Mouse (Mus musculus) embryonic stem cell, embryonic (primary cell): ENCODE measurements around the gene Gpn2.

Experiments
- CTCF ChIA-PET, 4 experiments: fragments of 300-600 bp in 2 of 4; fragments of 350-600 bp in 2 of 4; sonication (Branson Sonifier 250); formaldehyde crosslinking; loops; one replicate each; lab custom pipeline; 2022; ENCODE audit warnings: inconsistent platforms in 2 of 4; lab: Charles Lee
- POLR2A ChIA-PET, 4 experiments: fragments of 300-600 bp in 2 of 4; fragments of 350-600 bp in 2 of 4; sonication (Branson Sonifier 250); formaldehyde crosslinking; loops; one replicate each; lab custom pipeline; 2022; ENCODE audit warnings: antibody characterized with exemption in 4 of 4, inconsistent platforms in 1 of 4; lab: Charles Lee

Gpn2 gene

DNA sequence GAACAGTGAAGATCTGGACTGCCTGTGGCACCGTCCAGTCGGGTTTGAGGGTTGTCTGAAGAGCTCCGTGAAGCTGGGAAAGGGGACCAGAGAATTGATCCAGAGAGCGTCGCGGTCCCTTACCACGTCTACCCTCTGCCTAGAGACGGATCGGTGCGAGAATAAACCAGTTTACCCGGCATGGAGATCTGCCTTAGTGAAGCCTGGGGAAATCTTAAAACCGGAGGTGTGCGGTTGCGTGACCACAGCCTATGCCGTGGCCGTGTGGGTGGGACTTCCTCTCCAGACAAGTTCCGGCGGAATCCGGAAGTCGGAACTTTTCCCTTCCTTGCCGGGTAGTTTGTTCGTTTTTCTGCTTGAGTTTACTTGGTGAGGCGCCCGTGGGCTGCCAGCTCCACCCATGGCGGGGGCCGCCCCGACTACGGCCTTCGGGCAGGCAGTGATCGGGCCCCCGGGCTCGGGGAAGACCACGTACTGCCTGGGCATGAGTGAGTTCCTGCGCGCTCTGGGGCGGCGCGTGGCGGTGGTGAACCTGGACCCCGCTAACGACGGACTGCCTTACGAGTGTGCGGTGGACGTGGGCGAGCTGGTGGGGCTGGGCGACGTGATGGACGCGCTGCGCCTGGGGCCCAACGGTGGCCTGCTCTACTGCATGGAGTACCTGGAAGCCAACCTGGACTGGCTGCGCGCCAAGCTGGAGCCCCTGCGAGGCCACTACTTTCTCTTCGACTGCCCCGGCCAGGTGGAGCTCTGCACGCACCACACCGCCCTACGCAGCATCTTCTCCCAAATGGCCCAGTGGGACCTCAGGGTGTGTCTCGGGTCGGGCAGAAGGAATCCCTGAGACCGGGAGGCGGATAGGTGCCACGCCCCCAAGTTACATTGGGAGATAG, at the start of gene Gpn2:
Gene Gpn2, plus strand, starts transcription at position 304 of the 893 bp plus-strand sequence.
- CTCF ChIA-PET: interaction anchor here in 3 of 4 experiments (0.5 to 1.4 kb wide), 8 partner anchors 9 to 174 kb away, joined by 3 to 6 read pairs (median 4); no protein-coding TSS in a partner anchor

DNA sequence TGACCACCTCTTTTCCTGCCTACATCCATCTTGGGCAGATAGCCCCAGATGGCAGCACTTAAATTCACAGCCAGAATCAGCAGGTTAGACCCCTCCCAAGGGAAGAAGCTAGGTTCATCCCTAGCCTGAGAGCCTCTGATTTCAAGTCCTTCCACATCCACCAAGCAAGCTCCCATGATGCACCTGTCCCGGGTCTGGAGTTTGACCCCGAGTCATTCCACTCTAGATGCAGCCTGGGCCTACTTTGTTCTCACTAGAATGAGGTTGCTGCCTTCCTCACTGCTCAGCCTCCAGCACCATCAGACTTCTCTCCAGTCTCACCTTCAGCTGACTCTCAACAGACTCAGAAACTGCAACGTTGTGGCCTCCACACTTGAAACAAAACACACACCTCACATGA, 48.1 kb upstream of the Gpn2 start:
- CTCF ChIA-PET: interaction anchor here in 1 of 4 experiments (1.2 to 2.0 kb wide), 6 partner anchors 10 to 297 kb away, joined by 3 to 7 read pairs (median 4); partner anchors contain the start of genes Gpatch3, Nudc, Tent5b and Trnp1
- POLR2A ChIA-PET: interaction anchor here (0.5 to 5.6 kb wide), 25 partner anchors 8 to 373 kb away, joined by 3 to 35 read pairs (median 4); partner anchors contain the start of genes Nudc (in 4 of the 4), Kdf1 (in 1 of the 4) and Tent5b (in 1 of the 4)

More for the DNA sequence above, at the start of gene Gpn2:
- POLR2A ChIA-PET: interaction anchor here (0.5 to 4.0 kb wide), 22 partner anchors 9 to 314 kb away, joined by 3 to 25 read pairs (median 4); partner anchors contain the start of genes Gpatch3 (in 2 of the 4), Nudc (in 2 of the 4), Nr0b2 (in 1 of the 4) and Tent5b (in 1 of the 4)

DNA sequence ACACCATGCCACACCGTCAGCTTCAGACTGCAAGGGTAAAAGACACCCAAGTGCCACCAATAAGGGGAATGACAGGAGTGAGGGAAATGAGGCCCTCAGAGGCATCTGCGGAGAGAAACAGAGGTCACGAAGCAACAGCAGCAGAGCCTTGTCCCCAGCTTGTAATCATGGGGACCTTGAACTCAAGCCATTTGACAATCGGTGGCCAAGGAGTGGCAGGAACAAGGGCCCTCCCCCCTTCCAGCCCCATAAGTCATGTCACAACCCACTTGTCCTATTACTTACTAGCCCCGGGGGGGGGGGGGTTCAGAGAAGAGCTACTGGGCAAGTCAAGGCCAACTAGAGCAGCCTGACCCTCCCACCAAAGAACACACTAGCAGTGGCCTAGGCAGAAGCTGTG, 47.5 kb upstream of the Gpn2 start:
- ChIA-PET CTCF (interaction anchor here in 3 of 4 experiments (0.6 to 2.0 kb wide), 9 partner anchors 9 to 593 kb away, joined by 3 to 7 read pairs (median 4); partner anchors contain the start of genes Gpatch3 (in 1 of the 3), Nudc (in 1 of the 3), Tent5b (in 1 of the 3) and Trnp1 (in 1 of the 3)), POLR2A (interaction anchor here (0.5 to 5.6 kb wide), 30 partner anchors 8 to 373 kb away, joined by 3 to 35 read pairs (median 4); partner anchors contain the start of genes Nudc (in 4 of the 4), Kdf1 (in 1 of the 4) and Tent5b (in 1 of the 4))

DNA sequence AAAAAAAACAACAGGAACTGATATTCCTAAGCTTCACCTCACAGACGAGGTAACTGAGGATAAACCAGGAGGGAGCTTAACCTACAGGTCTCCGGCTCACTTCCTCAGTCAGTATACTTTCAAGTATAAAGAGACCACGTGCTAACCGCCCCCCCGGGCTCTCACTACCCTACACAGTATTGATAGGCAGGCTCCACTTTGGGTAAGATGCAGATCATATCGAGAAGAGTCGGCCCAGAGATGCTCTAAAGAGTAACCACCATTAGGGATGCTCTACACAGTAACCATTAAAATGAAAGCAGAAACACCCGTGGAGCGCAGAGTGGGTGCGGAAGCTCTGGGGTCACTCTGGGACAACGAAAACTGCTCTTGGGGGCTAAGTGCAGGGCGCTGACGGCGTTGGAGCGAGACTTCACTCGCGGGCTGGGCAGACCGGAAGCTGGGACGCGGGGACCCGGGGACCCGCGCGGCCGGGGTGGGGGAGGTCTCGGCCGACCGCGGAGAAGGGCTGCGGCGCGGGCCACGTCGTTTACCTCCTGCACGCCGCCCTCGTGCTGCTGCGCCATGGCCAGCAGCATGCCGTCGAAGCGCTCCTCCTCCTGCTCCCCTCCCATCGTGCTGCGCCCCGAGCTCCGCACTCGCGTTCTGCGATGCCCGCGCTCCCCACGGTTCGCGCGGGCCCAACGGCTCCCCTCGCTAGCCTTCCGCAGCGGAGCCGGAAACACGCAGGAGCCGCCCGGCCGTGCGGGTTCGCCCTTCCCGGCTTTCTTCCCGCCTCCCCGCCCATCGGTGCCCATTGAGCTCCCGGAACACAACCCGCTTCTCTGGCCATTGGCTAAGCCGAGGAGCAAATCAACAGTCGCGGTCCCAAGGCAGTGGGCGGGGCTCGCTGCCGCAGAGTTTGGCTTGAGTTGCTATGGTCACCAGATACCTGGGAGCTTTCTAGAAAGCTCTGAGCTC, 38.6 kb upstream of the Gpn2 start, which contains the start of gene Nudc:
Gene Nudc, minus strand, starts transcription at position 725 of the 960 bp plus-strand sequence.
- ChIA-PET CTCF (interaction anchor here (0.6 to 1.4 kb wide), 30 partner anchors 9 to 1113 kb away, joined by 3 to 16 read pairs (median 4); partner anchors contain the start of genes Gpatch3 (in 1 of the 4), Tent5b (in 1 of the 4) and Zdhhc18 (in 1 of the 4)), POLR2A (interaction anchor here (0.5 to 4.1 kb wide), 107 partner anchors 9 to 1254 kb away, joined by 3 to 35 read pairs (median 4); partner anchors contain the start of genes Gpatch3 (in 3 of the 4), Ppp1r8 (in 3 of the 4), Wdtc1 (in 3 of the 4) and Gpn2 (in 2 of the 4))

DNA sequence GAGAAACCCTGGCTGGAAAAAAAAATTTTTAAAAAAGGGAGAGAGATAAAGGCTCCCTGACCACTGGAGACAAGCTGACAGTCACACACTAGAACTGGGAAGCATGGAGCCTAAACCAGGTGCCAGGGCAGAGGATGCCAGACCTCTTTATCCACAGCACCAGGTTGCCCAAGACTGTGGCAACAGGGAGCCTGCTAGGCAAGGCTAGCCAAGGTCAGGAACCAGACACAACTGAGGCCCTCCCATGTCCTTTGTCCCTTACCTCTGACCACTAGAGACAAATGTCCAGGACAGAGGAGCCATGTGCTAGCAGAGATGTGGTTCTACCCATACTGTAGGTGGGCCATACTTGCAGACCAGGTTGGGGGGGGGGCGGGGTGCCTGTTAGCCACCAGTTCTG, 32.1 kb upstream of the Gpn2 start:
- ChIA-PET POLR2A (no interaction called here), CTCF (no interaction called here)

DNA sequence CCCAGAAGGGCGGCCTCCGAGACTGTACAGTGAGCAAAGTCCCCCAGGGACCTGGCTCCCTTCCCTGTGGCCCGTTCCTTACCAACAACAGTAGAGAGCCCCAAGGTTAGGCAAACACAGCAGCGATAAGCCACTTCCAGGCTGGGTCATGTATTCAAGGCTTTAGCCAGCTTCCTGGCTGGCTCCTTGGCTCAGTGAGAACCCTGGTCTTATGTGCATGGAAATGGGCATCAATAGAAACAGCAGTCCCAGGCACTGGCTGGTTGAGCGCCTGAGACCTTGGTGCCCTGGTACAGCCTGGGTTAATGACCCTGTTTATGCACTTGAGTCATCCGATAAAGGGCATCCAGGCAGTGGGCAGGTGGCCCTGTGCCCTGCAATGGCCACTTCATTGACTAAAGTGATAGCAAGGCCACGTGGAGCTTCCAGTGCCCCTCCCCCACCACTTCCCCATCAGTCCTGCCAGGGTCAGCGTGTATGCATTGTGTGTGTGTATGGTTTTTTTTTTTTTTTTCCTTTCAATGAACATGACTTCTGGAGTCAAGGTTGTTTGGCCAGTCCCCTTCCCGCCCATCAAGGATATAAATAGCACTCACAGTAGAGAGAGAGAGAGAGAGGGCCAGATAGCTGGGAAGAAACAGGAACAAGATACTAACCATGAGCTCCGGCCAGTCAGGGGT, 31.3 kb upstream of the Gpn2 start, which contains the start of gene Nr0b2:
Gene Nr0b2, plus strand, starts transcription at position 609 of the 680 bp plus-strand sequence.
- ChIA-PET CTCF (no interaction called here), POLR2A (interaction anchor here in 3 of 4 experiments (0.6 to 1.2 kb wide), 12 partner anchors 16 to 406 kb away, joined by 3 to 9 read pairs (median 4); partner anchors contain the start of genes Gpn2 (in 1 of the 3) and Tent5b (in 1 of the 3))

DNA sequence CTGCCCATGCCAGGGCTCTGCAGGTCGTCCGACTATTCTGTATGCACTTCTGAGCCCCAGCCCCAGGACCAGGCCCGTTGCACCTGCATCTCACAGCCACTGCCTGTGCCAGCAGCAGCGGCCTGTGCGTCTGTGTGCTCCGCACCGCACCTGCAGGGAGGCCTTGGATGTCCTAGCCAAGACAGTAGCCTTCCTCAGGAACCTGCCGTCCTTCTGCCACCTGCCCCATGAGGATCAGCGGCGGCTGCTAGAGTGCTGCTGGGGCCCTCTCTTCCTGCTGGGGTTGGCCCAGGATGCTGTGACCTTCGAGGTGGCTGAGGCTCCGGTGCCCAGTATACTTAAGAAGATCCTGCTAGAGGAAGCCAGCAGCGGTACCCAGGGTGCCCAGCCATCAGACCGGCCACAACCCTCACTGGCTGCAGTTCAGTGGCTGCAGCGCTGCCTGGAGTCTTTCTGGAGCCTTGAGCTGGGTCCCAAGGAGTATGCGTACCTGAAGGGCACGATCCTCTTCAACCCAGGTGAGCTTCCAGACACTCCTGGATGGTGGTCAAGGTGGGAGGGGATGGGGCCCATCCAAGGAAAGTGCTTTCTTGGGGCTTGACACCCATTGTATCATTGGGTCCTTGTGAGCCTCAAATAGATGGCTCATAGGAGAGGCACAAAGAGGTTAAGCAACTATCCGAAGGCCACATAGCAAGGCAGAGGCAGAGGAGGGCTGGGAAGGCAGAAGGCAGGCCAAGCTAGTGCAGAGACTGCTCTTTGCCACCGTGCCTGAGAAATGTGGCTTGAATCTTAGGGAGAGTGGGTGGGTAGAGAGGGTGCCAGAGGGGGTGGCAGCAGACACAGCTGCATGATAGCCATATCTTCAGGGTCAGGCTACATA, 30.5 kb upstream of the Gpn2 start:
- POLR2A ChIA-PET: interaction anchor here in 3 of 4 experiments (0.6 to 2.3 kb wide), 12 partner anchors 8 to 405 kb away, joined by 3 to 9 read pairs (median 4); partner anchors contain the start of genes Nudc (in 3 of the 3), Gpn2 (in 1 of the 3) and Tent5b (in 1 of the 3)
- CTCF ChIA-PET: no interaction called here

DNA sequence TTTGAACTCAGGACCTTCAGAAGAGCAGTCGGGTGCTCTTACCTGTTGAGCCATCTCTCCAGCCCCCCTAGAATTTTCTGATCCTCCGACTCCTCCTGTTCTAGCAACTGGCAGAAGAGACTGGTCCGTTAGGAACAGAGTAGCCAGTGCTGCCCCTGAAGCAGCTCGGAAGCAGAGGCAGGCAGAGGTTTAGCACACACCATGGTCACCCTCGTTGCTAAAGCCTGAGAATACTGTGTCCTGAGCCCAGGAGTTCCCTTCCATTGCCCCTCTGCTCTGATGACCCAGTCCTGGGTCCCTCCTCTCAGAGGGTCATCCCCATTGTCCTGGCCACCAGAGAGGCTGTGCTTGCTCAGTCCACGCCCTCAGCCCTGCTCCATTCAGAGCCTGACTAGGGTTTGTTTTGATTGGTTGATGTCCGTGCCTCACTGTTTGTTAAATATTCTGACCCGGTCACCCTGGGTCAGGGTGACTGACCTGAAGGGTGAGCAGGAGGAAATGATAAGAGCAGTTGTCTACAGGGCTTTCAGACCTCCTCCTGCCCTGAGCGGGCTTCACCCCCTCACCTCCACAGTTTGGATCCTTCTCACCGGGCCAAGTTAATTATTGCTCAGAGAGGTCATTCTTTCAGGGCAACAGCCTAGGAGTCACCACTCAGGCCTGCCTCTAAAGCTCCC, 27.0 kb upstream of the Gpn2 start:
- ChIA-PET CTCF (no interaction called here), POLR2A (interaction anchor here in 1 of 4 experiments (1.3 kb wide), 1 partner anchor 11 kb away, joined by 6 read pairs; the partner anchor contains the start of gene Nudc)

DNA sequence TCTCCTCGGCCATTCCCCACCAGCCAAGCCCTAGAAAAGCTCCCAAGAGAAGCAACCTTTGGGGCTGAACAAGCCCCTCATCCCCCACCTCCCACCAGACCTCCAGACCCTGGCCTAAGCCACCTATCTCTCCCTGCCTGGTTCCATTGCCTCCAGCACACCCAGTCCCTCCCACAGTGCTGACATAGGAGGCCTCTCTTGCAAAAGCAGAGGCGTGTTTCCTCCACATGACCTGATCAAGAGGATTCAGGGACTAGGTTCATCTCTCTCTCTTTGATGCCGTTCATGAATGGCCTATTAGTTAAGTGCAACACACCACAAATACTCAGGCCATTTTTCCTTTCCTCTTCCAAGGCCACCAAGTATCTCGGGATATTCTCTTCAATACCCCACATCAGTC, 24.3 kb upstream of the Gpn2 start:
- ChIA-PET POLR2A (interaction anchor here in 1 of 4 experiments (0.6 to 2.0 kb wide), 2 partner anchors 10 to 29 kb away, joined by 3 to 5 read pairs; no protein-coding TSS in a partner anchor), CTCF (no interaction called here)

DNA sequence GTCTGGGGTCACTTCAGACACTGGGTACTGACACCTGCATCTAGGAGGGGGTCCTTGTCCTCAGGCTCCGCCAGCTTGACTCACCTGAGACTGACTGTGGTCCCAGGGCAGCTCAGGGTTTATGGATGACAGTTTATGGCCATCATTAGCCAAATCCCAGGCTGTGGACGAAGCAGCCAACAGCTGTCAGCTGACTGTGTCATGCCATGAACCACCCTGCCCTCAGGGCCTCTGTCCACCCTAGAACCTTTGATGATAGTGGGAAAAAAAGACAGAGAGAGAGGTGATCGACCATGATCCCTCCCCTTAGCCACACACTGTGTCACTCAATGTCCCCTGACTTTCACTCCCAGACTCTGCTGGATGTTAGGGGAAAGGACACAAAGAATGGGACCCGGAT, 22.5 kb upstream of the Gpn2 start:
- ChIA-PET CTCF (interaction anchor here in 1 of 4 experiments (0.5 kb wide), 1 partner anchor 50 kb away, joined by 3 read pairs; no protein-coding TSS in a partner anchor), POLR2A (interaction anchor here in 2 of 4 experiments (0.8 to 2.0 kb wide), 5 partner anchors 9 to 32 kb away, joined by 3 to 6 read pairs (median 5); partner anchors contain the start of gene Nudc (in 2 of the 2))

DNA sequence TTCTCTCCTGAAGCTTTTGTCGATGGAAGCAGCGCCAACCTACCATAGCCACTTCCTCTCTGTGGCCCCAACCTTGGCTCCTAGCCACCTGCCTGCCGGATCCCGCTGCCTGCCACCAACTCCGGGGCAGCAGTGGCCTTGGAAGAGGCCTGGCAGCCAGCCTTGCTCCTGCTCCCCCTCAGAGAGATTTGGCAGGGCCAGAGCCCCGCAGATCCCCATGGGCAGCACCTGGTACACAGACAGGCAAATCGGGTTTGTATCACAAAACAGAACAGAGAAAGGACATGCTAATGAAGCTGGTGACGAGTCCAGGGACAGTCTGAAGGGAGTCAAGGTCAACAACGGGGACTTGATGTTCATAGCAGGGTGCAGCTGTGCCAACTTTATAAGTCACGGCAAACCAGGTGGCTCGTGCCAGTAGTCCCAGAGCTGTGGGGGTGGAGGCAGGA, 21.0 kb upstream of the Gpn2 start:
- POLR2A ChIA-PET: interaction anchor here in 3 of 4 experiments (0.6 to 1.8 kb wide), 8 partner anchors 9 to 113 kb away, joined by 3 to 12 read pairs (median 3); partner anchors contain the start of gene Nudc (in 2 of the 3)

DNA sequence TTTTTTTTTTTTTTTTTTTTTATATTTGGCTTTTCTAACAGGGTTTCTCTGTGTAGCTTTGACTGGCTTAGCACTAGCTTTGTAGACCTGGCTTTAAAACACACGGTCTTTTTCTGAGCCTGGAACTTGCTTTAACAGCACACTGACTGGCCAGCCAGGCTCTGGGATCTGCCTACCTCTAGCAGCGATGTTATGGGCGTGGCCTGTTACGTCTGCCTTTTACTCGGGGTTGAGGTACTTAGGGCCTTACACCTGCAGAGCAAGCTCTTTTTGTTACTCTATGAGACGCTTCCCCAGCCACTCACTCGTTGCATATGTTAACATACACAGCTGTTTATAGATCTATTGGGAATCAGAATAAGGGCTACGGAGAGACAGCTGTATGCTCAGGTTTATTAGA, 16.9 kb upstream of the Gpn2 start:
- ChIA-PET POLR2A (interaction anchor here (0.6 to 1.5 kb wide), 22 partner anchors 21 to 297 kb away, joined by 3 to 8 read pairs (median 3); partner anchors contain the start of genes Nudc (in 4 of the 4), Wdtc1 (in 2 of the 4) and Tent5b (in 1 of the 4)), CTCF (interaction anchor here (0.5 to 1.8 kb wide), 25 partner anchors 13 to 1035 kb away, joined by 3 to 10 read pairs (median 3); partner anchors contain the start of genes Nudc (in 1 of the 4), Tent5b (in 1 of the 4) and Zdhhc18 (in 1 of the 4))

More for the DNA sequence above, 21.0 kb upstream of the Gpn2 start:
- CTCF ChIA-PET: interaction anchor here in 3 of 4 experiments (0.5 to 1.5 kb wide), 4 partner anchors 22 to 1037 kb away, joined by 3 to 5 read pairs (median 4); no protein-coding TSS in a partner anchor

DNA sequence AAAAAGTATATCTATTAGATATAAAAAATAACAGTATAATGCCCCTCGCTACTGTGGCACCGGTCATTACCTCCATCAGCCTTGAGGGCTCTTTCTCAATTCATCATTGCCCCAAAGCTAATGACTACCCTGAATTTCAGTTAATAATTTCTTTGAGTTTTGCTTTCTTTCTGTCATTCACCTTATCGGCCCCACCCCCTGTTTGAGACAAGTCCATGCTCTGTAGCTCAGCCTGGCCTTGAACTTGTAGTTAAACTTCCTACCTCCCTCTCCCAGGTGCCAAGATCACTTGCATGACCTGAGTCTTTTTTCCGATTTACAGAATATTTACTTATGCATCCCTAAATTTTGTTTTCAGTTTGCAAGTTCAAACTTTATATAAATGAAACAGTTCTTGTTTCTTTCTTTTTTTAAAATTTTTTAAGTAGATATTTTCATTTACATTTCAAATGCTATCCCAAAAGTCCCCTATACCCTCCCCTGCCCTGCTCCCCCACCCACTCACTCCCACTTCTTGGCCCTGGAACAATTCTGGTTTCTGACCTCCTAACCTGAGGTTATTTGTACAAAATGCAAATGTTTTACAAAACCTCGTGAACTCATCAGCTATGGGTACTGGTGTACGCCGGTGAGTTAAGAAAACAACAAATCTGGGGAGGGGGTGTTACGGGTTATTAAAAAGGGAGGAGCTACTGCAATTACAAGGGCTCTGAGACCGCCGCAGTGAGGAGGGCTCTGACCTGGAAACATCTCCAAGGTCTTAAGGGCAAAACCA, 14.7 kb upstream of the Gpn2 start:
- POLR2A ChIA-PET: interaction anchor here in 3 of 4 experiments (0.8 to 1.7 kb wide), 22 partner anchors 9 to 330 kb away, joined by 3 to 8 read pairs (median 3); partner anchors contain the start of genes Nudc (in 2 of the 3), Gpn2 (in 1 of the 3), Kdf1 (in 1 of the 3) and Nr0b2 (in 1 of the 3)
- CTCF ChIA-PET: interaction anchor here in 2 of 4 experiments (0.6 to 1.4 kb wide), 3 partner anchors 40 to 95 kb away, joined by 3 to 4 read pairs (median 3); partner anchors contain the start of gene Tent5b (in 1 of the 2)
